ENCODE assay signal across 24 mouse cellular contexts in genomic region chr7:67823943-67824645, GRCm38 (mm10).
DNase-seq lines count a peak whose midpoint lies in the region; ATAC-seq and TF ChIP-seq lines count a peak whose summit lies in the region.
"Had no signal": no experiment of that assay in that cellular context is flagged by ENCODE, and none has a peak within 500 bp of the region (broad histone marks: within the 10 kb centered on the region; RNA-seq: fewer than 3 reads in every experiment).

No protein-coding gene starts in this region.

- no peak for ATAC-seq in limb, embryonic 11.5 days (ENCODE audit: insufficient number of reproducible peaks, low FRiP score, low TSS enrichment, low read depth)
- ATAC-seq: inflammation-experienced regulatory T-cells, adult 6 months; midbrain, embryonic 16.5 days had no signal

- H3K27ac ChIP-seq in limb, embryonic 11.5 days (replicated peaks; ENCODE audit: low read depth, low read length): no peak overlapping the region
- H3K27ac ChIP-seq in limb, embryonic 10.5 days: no peak overlapping the region
- H3K27ac ChIP-seq: hindbrain, embryonic 12.5 days; layer of hippocampus, adult 2 months; neural tube, embryonic 15.5 days had no signal

- peaks cover 37% of the 10 kb centered on the region for H3K4me1 ChIP-seq in limb, embryonic 11.5 days (ENCODE audit: control insufficient read depth, insufficient read depth, low read length)
- H3K4me1 ChIP-seq in limb, embryonic 10.5 days: peaks cover 45% of the 10 kb centered on the region
- H3K4me1 ChIP-seq: hindbrain, embryonic 12.5 days; megakaryocyte, embryonic 14.5 days; neural tube, embryonic 15.5 days had no signal

- 42% methylated on average over 8 of the region's 8 CpGs for WGBS in limb, embryonic 11.5 days
- WGBS in limb, embryonic 10.5 days: 45% methylated on average over 8 of the region's 8 CpGs

- no peak for TF ChIP-seq POLR2A in brain, embryonic 14.5 days (IDR thresholded peaks at IDR 0.05; ENCODE audit: borderline replicate concordance, extremely low read depth, insufficient read depth, insufficient read length, poor library complexity, severe bottlenecking)

- no peak overlapping the region for H3K9ac ChIP-seq in limb, embryonic 11.5 days (ENCODE audit: low read length)
- H3K9ac ChIP-seq: hindbrain, embryonic 12.5 days; neural tube, embryonic 15.5 days had no signal

- H3K4me3 ChIP-seq in limb, embryonic 11.5 days (ENCODE audit: low read depth, low read length): no peak overlapping the region
- H3K4me3 ChIP-seq in limb, embryonic 10.5 days: no peak overlapping the region
- H3K4me3 ChIP-seq: hindbrain, embryonic 12.5 days; layer of hippocampus, adult 2 months; megakaryocyte, embryonic 14.5 days; neural tube, embryonic 15.5 days had no signal

- no peak overlapping the region for H3K4me2 ChIP-seq in limb, embryonic 11.5 days (ENCODE audit: low read depth, severe bottlenecking)
- H3K4me2 ChIP-seq: heart, embryonic 11.5 days; hindbrain, embryonic 12.5 days; liver, embryonic 11.5 days; neural tube, embryonic 15.5 days had no signal

- TF ChIP-seq CTCF in brain, embryonic 14.5 days (IDR thresholded peaks at IDR 0.05; ENCODE audit: borderline replicate concordance, extremely low read depth, insufficient read depth, insufficient read length): no peak

- no peaks in the 10 kb centered on the region for H3K36me3 ChIP-seq in limb, embryonic 11.5 days (ENCODE audit: control insufficient read depth, insufficient read depth, low read length)
- H3K36me3 ChIP-seq in limb, embryonic 10.5 days: no peaks in the 10 kb centered on the region
- H3K36me3 ChIP-seq: hindbrain, embryonic 12.5 days; neural tube, embryonic 15.5 days had no signal

- DNase-seq in frontal cortex, postnatal 36 days (ENCODE audit: low spot score in 2 of 2): peak; percentile 19 to 60
- no peak for DNase-seq in frontal cortex, postnatal 14 days (ENCODE audit: low spot score in 2 of 2)
- peak; percentile 43 for DNase-seq in limb, embryonic 11.5 days (ENCODE audit: low spot score)
- DNase-seq in limb, embryonic 10.5 days (ENCODE audit: low spot score): no peak
- DNase-seq in brain, embryonic 14.5 days (ENCODE audit: low read depth): peak; percentile 71
- peak; percentile 27 to 33 for DNase-seq in left cerebral cortex, postnatal 36 days (ENCODE audit: low spot score in 2 of 2)
- no peak for DNase-seq in ovary, adult 18-20 months (ENCODE audit: low spot score)
- DNase-seq: adrenal gland, postnatal 36 days; cerebellum, adult 2 months; gastrocnemius, postnatal 36 days; heart, postnatal 10 days; kidney, adult 8-10 months; kidney, postnatal 14 days; lung, adult 18-20 months; thymus, adult 18-20 months; thymus, postnatal 4 days had no signal

- intact Hi-C loops in left cerebral cortex, postnatal 36 days (cut with DNase I): no loop called here

- H3K27me3 ChIP-seq in limb, embryonic 11.5 days (ENCODE audit: control insufficient read depth, insufficient read depth, low read length): no peaks in the 10 kb centered on the region
- no peaks in the 10 kb centered on the region for H3K27me3 ChIP-seq in limb, embryonic 10.5 days (ENCODE audit: low read depth, poor library complexity, severe bottlenecking)
- H3K27me3 ChIP-seq: hindbrain, embryonic 12.5 days; neural tube, embryonic 15.5 days had no signal

- no peaks in the 10 kb centered on the region for H3K9me3 ChIP-seq in limb, embryonic 11.5 days (ENCODE audit: control insufficient read depth, low read length)
- H3K9me3 ChIP-seq in limb, embryonic 10.5 days (replicated peaks): no peaks in the 10 kb centered on the region
- H3K9me3 ChIP-seq: hindbrain, embryonic 12.5 days; megakaryocyte, embryonic 14.5 days; neural tube, embryonic 15.5 days had no signal

Comparison
In these comparisons a context has a peak if more than half of its experiments do, and no peak if none do; other contexts are left out.
1. DNase-seq: peak in frontal cortex, postnatal 36 days (2 of 2), limb, embryonic 11.5 days (single experiment), brain, embryonic 14.5 days (single experiment) and left cerebral cortex, postnatal 36 days (2 of 2); none in frontal cortex, postnatal 14 days (0 of 2), limb, embryonic 10.5 days (single experiment) and ovary, adult 18-20 months (single experiment).